Mouse (Mus musculus) erythroblast, embryonic 14.5 days (primary cell): ENCODE results near the gene Arhgef15.

Experiments used
- GATA1 ChIP-seq: IDR thresholded peaks from 2 replicates; pipeline ENCODE4 v1.6.1; 2012; ENCODE audit warnings: low read length, inconsistent platforms, mixed read lengths
- TAL1 ChIP-seq: IDR thresholded peaks from 3 replicates; pipeline ENCODE4 v1.6.1; 2012; ENCODE audit warnings: low read length, inconsistent platforms, mixed read lengths

DNA sequence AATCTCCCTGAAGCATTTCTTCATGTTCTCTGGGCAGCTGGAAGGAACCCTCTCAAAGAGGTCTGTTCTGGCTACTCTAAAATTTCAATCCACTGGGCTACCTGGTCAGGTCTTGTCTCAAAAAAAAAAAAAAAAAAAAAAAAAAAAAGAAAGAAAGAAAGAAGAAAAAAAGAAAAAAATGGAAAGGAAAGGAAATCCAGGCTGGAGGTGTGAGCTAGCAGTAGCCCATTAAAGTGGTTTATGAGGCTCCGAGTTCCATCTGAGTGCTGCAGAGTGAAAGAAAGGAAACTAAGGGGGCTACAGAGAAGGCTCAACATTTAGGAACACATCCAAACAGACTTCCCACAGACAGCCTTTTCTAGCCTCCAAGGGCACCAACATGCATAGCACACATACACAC lies 691 bp upstream of the Arhgef15 start:
- no peak for TF ChIP-seq TAL1
- no peak for TF ChIP-seq GATA1
